ENCODE assay signal across 1 mouse cellular context in the genomic region with DNA sequence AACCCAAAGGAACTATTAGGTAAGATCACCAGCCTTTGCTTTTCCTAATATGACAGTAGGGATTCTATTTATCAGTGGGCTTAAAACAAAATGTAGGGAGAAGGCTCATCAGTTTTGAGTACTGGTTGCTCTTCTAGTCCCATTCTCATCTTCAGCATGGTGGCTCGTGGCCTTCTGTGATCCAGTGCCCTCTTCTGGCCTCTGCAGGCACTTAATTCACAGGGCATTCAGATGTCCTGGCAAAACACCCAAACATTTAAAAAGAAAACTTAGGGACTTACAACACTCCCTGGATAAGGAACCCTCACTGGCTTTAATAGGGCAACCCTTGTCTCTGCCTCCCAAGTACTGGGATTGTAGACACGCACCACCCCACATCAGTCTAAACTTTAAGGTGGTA.
TF ChIP-seq lines count a peak whose summit lies in the region.

No protein-coding gene starts in this region.

TF ChIP-seq in MEL, 35 proteins besides CTCF, POLR2A, EP300 and RAD21:
- TF ChIP-seq RCOR1 (IDR thresholded peaks at IDR 0.05; ENCODE audit: low read depth, low read length), result no peak
- TF ChIP-seq MXI1 (IDR thresholded peaks at IDR 0.05; ENCODE audit: low read depth, low read length), result no peak
- TF ChIP-seq BHLHE40 (IDR thresholded peaks at IDR 0.05; ENCODE audit: borderline replicate concordance, low read depth, low read length), result no peak
- TF ChIP-seq ZMIZ1 (IDR thresholded peaks at IDR 0.05; ENCODE audit: low read depth, low read length), result no peak
- TF ChIP-seq CHD2 (IDR thresholded peaks at IDR 0.05; ENCODE audit: low read length), result no peak
- TF ChIP-seq SIN3A (IDR thresholded peaks at IDR 0.05; ENCODE audit: low read length), result no peak
- TF ChIP-seq TBP (IDR thresholded peaks at IDR 0.05; ENCODE audit: low read depth, low read length), result no peak
- TF ChIP-seq POLR2AphosphoS5 (IDR thresholded peaks at IDR 0.05; ENCODE audit: borderline replicate concordance, low read depth, low read length), result no peak
- no peak for TF ChIP-seq MAZ (IDR thresholded peaks at IDR 0.05; ENCODE audit: low read depth, low read length)
- TF ChIP-seq MEF2A (IDR thresholded peaks at IDR 0.05; ENCODE audit: extremely low read depth, insufficient replicate concordance, low read depth, low read length, poor library complexity, severe bottlenecking), result no peak
